Mouse (Mus musculus): Measurements from ENCODE around the gene Pttg1ip.

- TF ChIP-seq USF1 (IDR thresholded peaks at IDR 0.05; ENCODE audit: low read depth) (no peak), MAX (IDR thresholded peaks at IDR 0.05) (no peak), CTCF (IDR thresholded peaks at IDR 0.05; ENCODE audit: control insufficient read depth, insufficient read depth, insufficient read length) (no peak), CEBPB (IDR thresholded peaks at IDR 0.05; ENCODE audit: low read depth) (no peak)
Measured at GRCm38 (mm10) chr10:77541864-77542666, 39.5 kb upstream of the Pttg1ip start.
